Mouse (Mus musculus): Measurements from ENCODE around the gene Gfer.

DNA sequence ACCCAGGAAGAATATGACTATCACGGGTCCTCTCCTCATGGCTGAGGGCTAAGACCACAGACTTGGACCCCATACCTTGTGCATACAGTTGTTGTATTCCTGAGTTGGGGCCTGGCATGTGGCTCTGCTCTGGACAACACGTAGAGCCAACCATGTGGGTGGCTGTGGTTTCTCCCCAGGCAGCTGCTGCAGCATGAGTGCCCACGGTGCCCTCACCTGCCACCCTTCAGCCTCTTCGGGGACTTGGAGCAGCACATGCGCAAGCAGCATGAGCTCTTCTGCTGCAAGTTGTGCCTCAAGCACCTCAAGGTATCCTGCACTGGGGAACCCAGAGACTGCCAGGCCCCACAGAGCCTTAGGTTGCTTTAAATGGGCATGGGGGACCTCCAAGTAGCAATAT is 19.1 kb downstream of the Gfer start:
- TF ChIP-seq POLR2A (IDR thresholded peaks at IDR 0.05; ENCODE audit: insufficient read length, low read depth) (no peak), TCF12 (IDR thresholded peaks at IDR 0.05; ENCODE audit: insufficient read depth, poor library complexity, severe bottlenecking) (no peak), MAX (IDR thresholded peaks at IDR 0.05; ENCODE audit: low read depth) (no peak), USF1 (IDR thresholded peaks at IDR 0.05; ENCODE audit: low read depth) (no peak), POLR2AphosphoS2 (IDR thresholded peaks at IDR 0.05; ENCODE audit: insufficient read length, low read depth) (no peak), E2F4 (IDR thresholded peaks at IDR 0.05; ENCODE audit: insufficient read depth) (no peak), MYOG (IDR thresholded peaks at IDR 0.05; ENCODE audit: control insufficient read depth in 1 of 3, insufficient read depth in 1 of 3, insufficient read length in 2 of 3, low read depth in 2 of 3) (peak in 2 of 3 experiments; percentile 87 to 95), CEBPB (IDR thresholded peaks at IDR 0.05; ENCODE audit: insufficient read depth, poor library complexity, severe bottlenecking) (no peak), REST (IDR thresholded peaks at IDR 0.05; ENCODE audit: insufficient read depth, insufficient read length) (no peak), MYOD1 (IDR thresholded peaks at IDR 0.05; ENCODE audit: control insufficient read depth in 1 of 3, insufficient read length in 2 of 3, low read depth in 2 of 3) (peak in 2 of 3 experiments; percentile 71 to 93), TCF3 (IDR thresholded peaks at IDR 0.05; ENCODE audit: insufficient read length, low read depth) (peak; percentile 30), SRF (IDR thresholded peaks at IDR 0.05; ENCODE audit: control insufficient read depth, insufficient read length, low read depth) (no peak)

Measured in myocyte (in vitro differentiated cells).